Mouse (Mus musculus) brain, adult 2 months (tissue): ENCODE measurements around the gene Nudt4.
A peak's percentile ranks its signal among the peaks of the same experiment; 100 is the strongest.

Experiments
- DNase-seq: peaks from one replicate; pipeline ENCODE4 v3.0.0; 2011; ENCODE audit warnings: low read depth, low spot score

Gene Nudt4

GRCm38 (mm10) chr10:95539260-95539659 is 24.7 kb downstream of the Nudt4 start:
- DNase-seq: no peak

DNA sequence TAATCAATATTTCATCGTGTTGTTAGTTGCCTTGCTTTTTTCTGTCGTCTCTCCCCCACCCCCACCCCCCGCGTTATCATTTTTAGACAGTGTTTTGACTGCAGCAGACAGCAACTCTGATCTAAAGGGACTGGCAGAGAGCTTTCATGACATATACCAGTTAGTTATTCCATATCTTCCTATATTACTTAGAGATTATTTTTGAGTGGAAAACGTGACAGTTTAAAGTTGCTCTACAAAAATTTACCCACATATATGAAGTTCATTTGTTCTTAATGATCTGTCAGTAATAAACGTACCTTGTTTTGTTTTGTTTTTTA is 27.8 kb downstream of the Nudt4 start:
- DNase-seq: no peak

- no peak for DNase-seq
These were observed 28.3 kb downstream of the Nudt4 start for GRCm38 (mm10) chr10:95535399-95536221.

- no peak for DNase-seq
These were observed 30.6 kb downstream of the Nudt4 start for GRCm38 (mm10) chr10:95533382-95533781.

DNA sequence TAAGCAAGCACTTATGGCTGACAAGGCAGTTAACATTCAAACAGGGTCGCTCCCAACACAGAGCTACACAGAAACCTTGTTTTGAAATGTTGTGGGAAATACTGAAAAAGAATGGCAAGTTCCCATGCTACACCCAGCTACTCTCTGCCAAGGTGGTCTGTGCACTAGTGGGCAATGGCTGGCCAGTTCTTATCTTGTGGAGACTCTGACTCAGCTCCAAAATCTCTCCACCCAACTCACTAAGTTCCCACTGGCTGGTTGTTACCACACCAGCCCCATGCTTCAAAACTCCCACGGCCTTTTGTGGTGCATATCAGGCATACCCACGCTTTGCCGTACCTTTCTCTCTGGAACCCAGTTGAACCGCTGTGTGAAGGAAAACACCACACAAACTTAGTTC is 31.0 kb downstream of the Nudt4 start:
- DNase-seq: no peak

GRCm38 (mm10) chr10:95530551-95531121 is 33.3 kb downstream of the Nudt4 start:
- no peak for DNase-seq

GRCm38 (mm10) chr10:95526495-95527122 is 37.3 kb downstream of the Nudt4 start:
- no peak for DNase-seq

- DNase-seq: no peak
These were observed 38.1 kb downstream of the Nudt4 start for GRCm38 (mm10) chr10:95525871-95526270.

DNA sequence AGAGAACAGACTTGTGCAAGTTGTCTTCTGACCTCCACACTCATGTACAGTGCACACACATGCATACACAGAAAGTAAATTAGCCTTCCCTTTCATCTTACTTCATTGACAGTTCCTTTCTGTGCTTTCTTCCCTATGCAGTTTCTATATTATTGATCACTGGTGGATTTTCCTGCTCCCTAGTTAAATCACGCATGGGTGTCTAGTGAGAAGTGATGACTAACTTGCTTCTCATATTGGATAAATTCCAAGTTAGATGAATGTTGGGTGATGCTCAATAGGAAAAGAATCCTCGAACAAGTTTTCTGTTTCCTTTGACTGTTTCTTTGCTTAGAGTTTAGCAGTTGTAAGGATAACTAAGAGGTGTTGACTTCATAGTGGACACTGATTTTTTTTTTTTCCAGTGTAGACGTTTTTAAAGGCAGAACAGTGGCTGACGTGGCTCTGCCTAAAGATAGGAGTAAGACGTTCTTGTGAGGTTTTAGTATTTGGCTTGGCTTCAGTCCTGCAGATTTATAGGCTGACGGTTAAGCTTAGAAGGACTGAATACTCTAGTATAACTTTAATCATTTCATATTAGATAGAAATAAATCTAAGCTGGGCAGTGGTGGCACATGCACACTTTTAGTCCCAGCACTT is 38.8 kb downstream of the Nudt4 start:
- DNase-seq: no peak

DNA sequence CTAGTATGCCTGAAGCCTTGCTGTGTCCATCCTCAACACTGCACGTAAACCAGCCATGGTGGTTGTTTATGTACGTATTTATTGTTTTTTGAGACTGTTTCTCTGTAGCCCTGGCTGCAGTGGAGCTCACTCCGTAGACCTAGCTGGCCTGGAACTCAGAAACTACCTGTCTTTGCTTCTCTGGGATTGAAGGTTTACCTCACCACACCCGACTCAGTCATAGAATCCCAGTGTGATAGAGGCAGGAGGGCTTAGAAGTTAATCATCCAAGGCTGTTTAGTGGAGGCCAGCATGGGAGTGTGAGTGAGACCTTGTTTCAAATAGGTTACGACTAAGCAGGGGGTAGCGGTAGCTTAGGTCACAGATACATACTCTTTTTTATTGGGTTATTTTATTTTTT is 46.3 kb downstream of the Nudt4 start:
- DNase-seq: no peak

GRCm38 (mm10) chr10:95515293-95515931 is 48.5 kb downstream of the Nudt4 start:
- DNase-seq: no peak

- peak; percentile 99 for DNase-seq
These were observed 49.2 kb downstream of the Nudt4 start, which contains the start of gene Ube2n for GRCm38 (mm10) chr10:95514656-95515292. Gene Ube2n, plus strand, starts transcription at chr10:95515145.

DNA sequence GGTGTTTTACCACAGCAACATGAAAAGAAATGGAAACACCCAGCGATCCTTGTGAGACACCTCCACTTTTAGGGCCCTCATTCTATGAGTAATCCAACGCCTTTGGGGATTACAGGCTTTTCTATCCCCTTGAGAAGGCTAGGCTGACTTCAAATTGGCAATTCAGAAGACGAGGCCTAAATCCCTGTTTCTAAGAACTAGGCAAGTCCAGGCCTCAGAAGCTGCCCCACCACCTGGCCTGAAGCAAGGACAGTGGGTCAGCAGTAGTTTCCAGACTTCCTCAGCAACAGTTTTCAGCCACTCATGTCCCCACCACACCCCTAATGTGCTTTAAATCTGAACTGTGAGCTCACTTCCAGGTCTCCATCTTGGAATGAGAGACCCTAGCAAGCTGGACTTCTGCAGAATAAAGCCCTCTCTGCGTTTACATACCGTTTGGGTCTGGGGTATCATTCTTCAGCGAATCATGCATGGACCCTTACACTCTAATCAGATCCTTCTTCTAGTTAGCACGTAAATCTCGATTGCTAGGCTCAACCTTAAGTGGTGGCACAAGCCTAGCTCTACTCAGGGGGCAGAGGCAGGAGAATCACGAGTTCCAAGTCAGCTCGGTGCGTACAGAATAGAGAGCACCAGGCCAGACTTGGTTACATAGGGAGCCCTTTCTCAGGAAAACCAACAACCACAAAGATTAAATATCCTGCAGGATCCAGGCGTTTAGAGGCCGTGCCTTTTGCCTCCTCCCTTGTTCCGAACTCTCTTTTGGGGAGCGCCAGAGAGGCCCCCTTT is 50.0 kb downstream of the Nudt4 start:
- DNase-seq: no peak

GRCm38 (mm10) chr10:95512635-95513034 is 51.3 kb downstream of the Nudt4 start:
- DNase-seq: no peak

DNA sequence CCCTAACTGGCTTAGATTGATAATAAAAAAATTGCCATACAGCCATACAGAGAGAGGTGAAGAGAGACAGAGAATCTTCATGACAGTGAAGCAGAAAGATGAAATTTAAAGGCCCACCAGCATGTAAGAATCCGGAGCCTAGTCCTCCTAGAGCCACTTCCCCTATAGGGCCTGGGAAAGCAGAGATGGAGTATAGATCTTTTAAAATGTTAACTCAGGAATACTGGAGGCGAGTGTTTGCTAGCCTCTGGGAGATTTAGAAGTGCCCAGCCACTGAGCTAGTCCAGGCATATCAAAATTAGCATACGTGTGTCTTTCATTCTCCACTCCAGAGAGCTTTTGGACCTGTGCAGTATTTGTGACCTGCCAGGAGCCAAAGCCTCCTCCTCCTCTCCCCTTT is 54.7 kb downstream of the Nudt4 start:
- no peak for DNase-seq

GRCm38 (mm10) chr10:95508793-95509192 is 55.2 kb downstream of the Nudt4 start:
- DNase-seq: peak; percentile 51

GRCm38 (mm10) chr10:95508126-95508525 is 55.8 kb downstream of the Nudt4 start:
- DNase-seq: no peak

- no peak for DNase-seq
These were observed 59.6 kb downstream of the Nudt4 start for GRCm38 (mm10) chr10:95504341-95504740.

- no peak for DNase-seq
These were observed 60.3 kb downstream of the Nudt4 start for GRCm38 (mm10) chr10:95503443-95504235.
